Mouse (Mus musculus): ENCODE data around the gene Gpr132. TPM values are rescaled to one million over a fixed set of nuclear protein-coding genes. Genes with fewer than 3 reads are reported as not detected.

Gpr132 gene
- polyA plus RNA-seq, 1 experiment from 2014 or later: 0.53 TPM

DNA sequence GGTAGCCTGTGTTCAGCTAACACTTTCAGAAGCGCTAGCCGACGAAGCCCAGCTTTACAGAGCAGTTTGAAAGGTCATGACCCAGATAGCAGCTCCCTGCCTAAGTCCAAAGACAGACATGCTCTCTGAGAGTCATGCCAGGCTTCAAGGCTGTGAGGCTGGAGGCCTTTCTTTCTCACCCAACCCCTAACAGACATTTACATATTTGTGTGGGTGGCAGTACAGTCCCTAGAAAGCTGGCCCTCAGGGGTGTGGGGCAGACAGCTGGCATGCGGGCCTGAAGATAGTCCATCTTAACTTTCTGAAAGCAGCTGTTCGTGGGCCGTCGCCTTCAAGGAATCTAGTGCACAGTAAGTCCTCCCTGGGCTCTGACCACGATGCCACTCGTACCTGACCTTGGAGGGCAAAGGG is 6.1 kb downstream of the Gpr132 start:
- Histone ChIP-seq H3K27ac (ENCODE audit: low read depth, low read length) (no peak overlapping the region), H3K4me2 (no peak overlapping the region), H3K36me3 (ENCODE audit: control insufficient read depth, insufficient read depth, low read length) (no peaks in the 10 kb centered on the region), H3K4me1 (replicated peaks; ENCODE audit: control insufficient read depth, insufficient read depth, low read length) (no peaks in the 10 kb centered on the region), H3K9me3 (ENCODE audit: control insufficient read depth, low read length) (no peaks in the 10 kb centered on the region), H3K4me3 (ENCODE audit: low read depth, low read length) (no peak overlapping the region), H3K9ac (ENCODE audit: low read depth, low read length) (no peak overlapping the region), H3K27me3 (replicated peaks; ENCODE audit: control insufficient read depth, insufficient read depth, low read length) (no peaks in the 10 kb centered on the region)
- no peak for ATAC-seq (replicated peaks; ENCODE audit: low FRiP score)
- 66% methylated on average over 9 of the region's 9 CpGs for WGBS
- DNase-seq (ENCODE audit: low spot score): no peak

DNA sequence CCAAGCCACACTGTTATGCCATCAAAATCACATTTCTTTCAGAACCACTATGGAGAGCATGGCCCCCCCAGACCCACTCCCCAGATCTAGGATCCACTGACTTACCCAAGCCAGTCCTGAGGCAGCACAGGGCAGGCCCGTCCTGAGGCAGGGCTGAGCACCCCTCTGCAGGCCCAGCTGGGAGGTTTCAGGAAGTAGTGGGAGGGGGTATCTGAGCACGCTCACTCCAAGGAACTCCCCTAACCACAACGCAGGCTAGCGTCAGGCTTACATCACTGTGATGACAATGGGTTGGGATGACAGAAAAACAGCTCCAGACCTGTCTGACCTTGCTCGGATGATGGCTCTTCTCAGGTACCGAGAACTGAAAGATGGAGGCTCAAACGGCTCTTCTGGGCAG is 7.3 kb downstream of the Gpr132 start:
- no peak for ATAC-seq (replicated peaks; ENCODE audit: low FRiP score)
- WGBS: 48% methylated on average over 7 of the region's 7 CpGs
- no peak overlapping the region for H3K4me2 ChIP-seq

DNA sequence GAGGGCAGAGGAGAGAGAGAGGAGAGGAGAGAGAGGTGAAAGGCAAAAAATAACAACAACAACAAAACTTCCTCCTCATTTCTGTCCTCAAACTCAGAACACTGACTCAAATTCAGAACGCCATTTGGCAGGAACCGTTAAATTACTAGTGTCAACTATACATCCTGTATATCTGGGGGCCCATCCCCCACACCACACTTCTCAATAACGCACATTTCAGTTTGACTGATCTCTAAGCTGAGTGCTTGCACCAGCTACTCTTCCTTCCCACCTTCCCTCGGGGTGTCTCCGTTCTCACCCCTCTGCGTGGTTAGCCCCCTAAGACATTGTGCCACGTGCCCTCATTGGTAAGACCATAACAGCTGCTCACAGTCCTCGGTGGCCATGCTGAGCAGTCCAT is 8.1 kb downstream of the Gpr132 start:
- H3K4me1 ChIP-seq (replicated peaks; ENCODE audit: control insufficient read depth, insufficient read depth, low read length): no peaks in the 10 kb centered on the region
- no peak overlapping the region for H3K9ac ChIP-seq (ENCODE audit: low read depth, low read length)
- H3K36me3 ChIP-seq (ENCODE audit: control insufficient read depth, insufficient read depth, low read length): no peaks in the 10 kb centered on the region
- H3K4me2 ChIP-seq: no peak overlapping the region; the same call in none of the 2 replicates
- DNase-seq (ENCODE audit: low spot score) (no peak), ATAC-seq (replicated peaks; ENCODE audit: low FRiP score) (no peak)
- WGBS: 58% methylated on average over 8 of the region's 8 CpGs
- no peaks in the 10 kb centered on the region for H3K9me3 ChIP-seq (ENCODE audit: control insufficient read depth, low read length)
- no peak overlapping the region for H3K4me3 ChIP-seq (ENCODE audit: low read depth, low read length)
- no peak overlapping the region for H3K27ac ChIP-seq (ENCODE audit: low read depth, low read length)
- H3K27me3 ChIP-seq (replicated peaks; ENCODE audit: control insufficient read depth, insufficient read depth, low read length): no peaks in the 10 kb centered on the region

More for the DNA sequence above, 7.3 kb downstream of the Gpr132 start:
- H3K36me3 ChIP-seq (ENCODE audit: control insufficient read depth, insufficient read depth, low read length): no peaks in the 10 kb centered on the region
- no peaks in the 10 kb centered on the region for H3K27me3 ChIP-seq (replicated peaks; ENCODE audit: control insufficient read depth, insufficient read depth, low read length)
- H3K9me3 ChIP-seq (ENCODE audit: control insufficient read depth, low read length): no peaks in the 10 kb centered on the region
- H3K4me3 ChIP-seq (ENCODE audit: low read depth, low read length): no peak overlapping the region
- no peaks in the 10 kb centered on the region for H3K4me1 ChIP-seq (replicated peaks; ENCODE audit: control insufficient read depth, insufficient read depth, low read length)
- DNase-seq (ENCODE audit: low spot score): no peak
- H3K27ac ChIP-seq (ENCODE audit: low read depth, low read length): no peak overlapping the region
- no peak overlapping the region for H3K9ac ChIP-seq (ENCODE audit: low read depth, low read length)

- DNase-seq (ENCODE audit: low spot score) (no peak), ATAC-seq (replicated peaks; ENCODE audit: low FRiP score) (no peak)
- Histone ChIP-seq H3K36me3 (ENCODE audit: control insufficient read depth, insufficient read depth, low read length) (no peaks in the 10 kb centered on the region), H3K27ac (ENCODE audit: low read depth, low read length) (no peak overlapping the region), H3K9me3 (ENCODE audit: control insufficient read depth, low read length) (no peaks in the 10 kb centered on the region), H3K9ac (ENCODE audit: low read depth, low read length) (no peak overlapping the region), H3K4me3 (ENCODE audit: low read depth, low read length) (no peak overlapping the region), H3K27me3 (replicated peaks; ENCODE audit: control insufficient read depth, insufficient read depth, low read length) (no peaks in the 10 kb centered on the region), H3K4me2 (no peak overlapping the region), H3K4me1 (replicated peaks; ENCODE audit: control insufficient read depth, insufficient read depth, low read length) (no peaks in the 10 kb centered on the region)
- WGBS: 75% methylated on average over 9 of the region's 9 CpGs
These were observed 9.3 kb downstream of the Gpr132 start for GRCm38 (mm10) chr12:112858581-112859336.

DNA sequence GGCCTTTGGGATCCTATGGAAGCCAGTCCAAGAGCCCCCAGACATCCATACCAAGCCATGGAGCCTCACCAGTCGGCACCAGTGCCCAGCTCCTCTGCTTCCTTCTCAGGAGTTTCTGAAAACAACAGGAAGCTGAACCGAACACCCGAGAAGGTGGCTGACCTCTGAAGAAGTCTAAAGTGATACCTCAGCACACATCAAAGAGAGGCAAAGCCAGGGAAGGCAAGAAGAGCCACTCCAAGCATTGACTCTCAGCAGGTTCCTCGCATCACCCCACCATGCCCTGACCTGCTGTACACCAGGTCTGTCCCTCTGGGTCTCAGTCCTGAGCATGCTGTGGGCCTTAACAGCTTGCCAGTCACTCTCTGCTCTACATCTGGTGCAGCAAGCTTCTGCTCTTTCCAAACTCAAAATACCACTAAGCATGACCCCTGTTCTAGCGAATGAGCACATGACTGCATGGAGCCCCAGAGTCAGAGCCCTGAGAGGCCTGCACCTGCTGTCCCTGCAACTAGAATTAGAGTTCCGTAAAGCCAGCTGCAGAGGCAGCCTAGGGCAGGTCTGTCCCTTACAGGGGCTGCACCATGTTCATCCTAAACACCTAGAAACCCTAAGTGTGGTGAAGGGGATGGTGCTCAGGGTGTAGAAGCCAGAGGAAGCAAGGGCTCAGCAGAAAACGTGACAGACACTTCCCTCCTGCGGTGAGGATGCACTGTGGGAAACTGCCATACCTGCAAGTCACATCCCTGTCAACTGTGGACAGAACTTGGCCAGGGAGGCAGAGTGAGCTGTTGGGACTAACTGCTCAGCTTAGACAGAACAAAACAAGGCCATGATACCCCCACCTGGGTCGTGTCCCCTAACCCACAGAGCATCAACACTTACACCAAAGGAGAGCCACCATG is 10.8 kb downstream of the Gpr132 start:
- 55% methylated on average over 9 of the region's 9 CpGs for WGBS

GRCm38 (mm10) chr12:112856338-112856737 is 11.7 kb downstream of the Gpr132 start:
- no peak overlapping the region for H3K9ac ChIP-seq (ENCODE audit: low read depth, low read length)
- no peak overlapping the region for H3K27ac ChIP-seq (ENCODE audit: low read depth, low read length)
- ATAC-seq (replicated peaks; ENCODE audit: low FRiP score) (no peak), DNase-seq (ENCODE audit: low spot score) (no peak)
- H3K4me2 ChIP-seq: no peak overlapping the region
- no peaks in the 10 kb centered on the region for H3K4me1 ChIP-seq (replicated peaks; ENCODE audit: control insufficient read depth, insufficient read depth, low read length)
- H3K9me3 ChIP-seq (ENCODE audit: control insufficient read depth, low read length): no peaks in the 10 kb centered on the region
- H3K36me3 ChIP-seq (ENCODE audit: control insufficient read depth, insufficient read depth, low read length): no peaks in the 10 kb centered on the region
- 87% methylated on average over 3 of the region's 3 CpGs for WGBS
- H3K27me3 ChIP-seq (replicated peaks; ENCODE audit: control insufficient read depth, insufficient read depth, low read length): 0 out of 2 replicates have a peak, but pooled peaks cover 2% of the 10 kb centered on the region
- H3K4me3 ChIP-seq (ENCODE audit: low read depth, low read length): no peak overlapping the region

More for the DNA sequence above, 10.8 kb downstream of the Gpr132 start:
- no peaks in the 10 kb centered on the region for H3K36me3 ChIP-seq (ENCODE audit: control insufficient read depth, insufficient read depth, low read length)
- no peak overlapping the region for H3K9ac ChIP-seq (ENCODE audit: low read depth, low read length)
- H3K9me3 ChIP-seq (ENCODE audit: control insufficient read depth, low read length): no peaks in the 10 kb centered on the region
- DNase-seq (ENCODE audit: low spot score) (no peak), ATAC-seq (replicated peaks; ENCODE audit: low FRiP score) (no peak)
- no peak overlapping the region for H3K4me3 ChIP-seq (ENCODE audit: low read depth, low read length)
- no peaks in the 10 kb centered on the region for H3K4me1 ChIP-seq (replicated peaks; ENCODE audit: control insufficient read depth, insufficient read depth, low read length)
- no peak overlapping the region for H3K27ac ChIP-seq (ENCODE audit: low read depth, low read length)
- no peaks in the 10 kb centered on the region for H3K27me3 ChIP-seq (replicated peaks; ENCODE audit: control insufficient read depth, insufficient read depth, low read length)
- no peak overlapping the region for H3K4me2 ChIP-seq

GRCm38 (mm10) chr12:112854610-112855333 is 13.3 kb downstream of the Gpr132 start:
- H3K4me3 ChIP-seq (ENCODE audit: low read depth, low read length): no peak overlapping the region
- H3K9ac ChIP-seq (ENCODE audit: low read depth, low read length): no peak overlapping the region
- no peak for ATAC-seq (replicated peaks; ENCODE audit: low FRiP score)
- H3K27ac ChIP-seq (ENCODE audit: low read depth, low read length): no peak overlapping the region
- H3K36me3 ChIP-seq (ENCODE audit: control insufficient read depth, insufficient read depth, low read length): no peaks in the 10 kb centered on the region
- 0 out of 2 replicates have a peak, but pooled peaks cover 2% of the 10 kb centered on the region for H3K27me3 ChIP-seq (replicated peaks; ENCODE audit: control insufficient read depth, insufficient read depth, low read length)
- no peaks in the 10 kb centered on the region for H3K4me1 ChIP-seq (replicated peaks; ENCODE audit: control insufficient read depth, insufficient read depth, low read length)
- DNase-seq (ENCODE audit: low spot score): no peak
- 59% methylated on average over 7 of the region's 7 CpGs for WGBS
- no peak overlapping the region for H3K4me2 ChIP-seq
- H3K9me3 ChIP-seq (ENCODE audit: control insufficient read depth, low read length): no peaks in the 10 kb centered on the region

DNA sequence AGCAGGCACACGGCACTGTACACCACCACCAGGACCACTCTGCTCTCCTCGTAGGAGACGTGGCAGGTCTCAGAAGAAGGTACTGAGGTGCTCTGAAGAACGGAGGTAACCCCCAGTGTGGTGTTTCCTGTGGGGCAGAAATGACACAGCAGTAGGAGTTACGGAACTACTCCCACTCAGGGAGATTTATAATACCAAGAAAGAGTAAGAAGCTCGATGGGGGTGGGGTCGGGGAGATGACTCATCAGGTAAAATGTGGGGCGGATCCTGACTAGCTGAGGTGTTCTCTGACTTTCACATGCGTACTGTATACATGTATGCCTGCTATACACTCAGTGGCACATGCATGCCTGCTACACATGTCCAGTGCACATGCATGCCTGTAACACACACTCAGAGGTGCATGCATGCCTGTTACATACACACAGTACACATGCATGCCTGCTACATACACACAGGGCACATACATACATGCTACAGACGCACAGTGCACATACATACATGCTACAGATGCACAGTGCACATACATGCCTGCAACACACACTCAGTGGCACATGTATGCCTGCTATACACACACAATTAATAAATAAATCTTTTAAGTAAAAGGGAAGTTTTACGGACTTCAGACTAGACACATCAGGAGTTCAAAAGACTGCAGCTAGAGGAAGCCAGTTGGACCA is 14.8 kb downstream of the Gpr132 start:
- DNase-seq (ENCODE audit: low spot score) (no peak), ATAC-seq (replicated peaks; ENCODE audit: low FRiP score) (no peak)
- WGBS: 77% methylated on average over 11 of the region's 11 CpGs
- H3K4me3 ChIP-seq (ENCODE audit: low read depth, low read length): no peak overlapping the region
- H3K4me2 ChIP-seq: no peak overlapping the region
- no peaks in the 10 kb centered on the region for H3K36me3 ChIP-seq (ENCODE audit: control insufficient read depth, insufficient read depth, low read length)
- H3K9me3 ChIP-seq (ENCODE audit: control insufficient read depth, low read length): no peaks in the 10 kb centered on the region
- 0 out of 2 replicates have a peak, but pooled peaks cover 2% of the 10 kb centered on the region for H3K27me3 ChIP-seq (replicated peaks; ENCODE audit: control insufficient read depth, insufficient read depth, low read length)
- H3K4me1 ChIP-seq (replicated peaks; ENCODE audit: control insufficient read depth, insufficient read depth, low read length): no peaks in the 10 kb centered on the region
- H3K27ac ChIP-seq (ENCODE audit: low read depth, low read length): no peak overlapping the region
- no peak overlapping the region for H3K9ac ChIP-seq (ENCODE audit: low read depth, low read length)
